Mouse (Mus musculus) heart, adult 2 months (tissue): ENCODE results near the gene Helq. TPM values are rescaled to one million over a fixed set of nuclear protein-coding genes. Genes with fewer than 3 reads are reported as not detected.

Experiments
- DNase-seq, 2 experiments: peaks; one replicate each; pipeline ENCODE4 v3.0.0; 2021
- H3K27ac ChIP-seq: fragments of 200-600 bp; 2 replicates; pipeline ENCODE4 v1.8.1; 2022
- H3K27me3 ChIP-seq: fragments of 200-500 bp; 2 replicates; pipeline ENCODE4 v1.6.1; 2012; ENCODE audit warnings: mild to moderate bottlenecking, low read length, inconsistent platforms, mixed read lengths; ENCODE audit not compliant: control insufficient read depth, insufficient read depth
- H3K36me3 ChIP-seq: fragments of 200-500 bp; 2 replicates; pipeline ENCODE4 v1.6.1; 2012; ENCODE audit warnings: low read length, inconsistent platforms; ENCODE audit not compliant: control insufficient read depth, insufficient read depth
- H3K4me1 ChIP-seq: fragments of 200-500 bp; 2 replicates; pipeline ENCODE4 v1.6.1; 2011; ENCODE audit warnings: low read length; ENCODE audit not compliant: control insufficient read depth, insufficient read depth
- H3K4me3 ChIP-seq: fragments of 200-600 bp; 2 replicates; pipeline ENCODE4 v1.8.1; 2022
- H3K79me2 ChIP-seq: fragments of 200-500 bp; replicated peaks from 2 replicates; pipeline ENCODE4 v1.6.1; 2012; ENCODE audit warnings: mild to moderate bottlenecking, inconsistent platforms, low read length, moderate library complexity, mixed read lengths; ENCODE audit not compliant: control insufficient read depth, insufficient read depth
- H3K9ac ChIP-seq: fragments of 200-500 bp; 2 replicates; pipeline ENCODE4 v1.6.1; 2012; ENCODE audit warnings: low read depth, mild to moderate bottlenecking, control low read depth, inconsistent platforms, low read length, mixed read lengths
- CTCF ChIP-seq: fragments of 200-600 bp; IDR thresholded peaks from 2 replicates; pipeline ENCODE4 v1.8.1; 2022; ENCODE audit warnings: antibody characterized with exemption, mild to moderate bottlenecking, moderate library complexity
- EP300 ChIP-seq: fragments of 200-500 bp; IDR thresholded peaks from 2 replicates; pipeline ENCODE4 v1.6.1; 2011; ENCODE audit warnings: low read depth, low read length, control low read depth; ENCODE audit not compliant: insufficient read depth
- POLR2A ChIP-seq: fragments of 200-500 bp; IDR thresholded peaks from 2 replicates; pipeline ENCODE4 v1.6.1; 2011; ENCODE audit warnings: mild to moderate bottlenecking, low read depth, low read length, control low read depth; ENCODE audit not compliant: insufficient read depth
- WGBS: fragments of 180-500 bp; shearing (Covaris S2); methylation state at CpG from one replicate; pipeline ENCODE4 v1.1.7; 2018; 5-methylcytosine and 5-hydroxymethylcytosine counted together
- intact Hi-C: fragments of 180-260 bp; cut with DNase I; formaldehyde crosslinking; loops from one replicate; pipeline ENCODE4 v1.15.1; 2025
- polyA plus RNA-seq: library from polyadenylated mRNA; depleted of rRNA; stranded (reverse); fragments of >200 nt; gene quantifications from 2 replicates; pipeline ENCODE4 v1.2.3, GENCODE M21; 2012
- total RNA-seq, 2 experiments: library from RNA; stranded (reverse); gene quantifications; 2 replicates each; pipeline ENCODE4 v1.2.3; 2021

Gene Helq
- total and polyA plus RNA-seq, 3 experiments = 2.1 to 3.0 (median 2.9) TPM

- Histone ChIP-seq H3K9ac (peak overlapping the region; percentile 94), H3K36me3 (no peaks in the 10 kb centered on the region; the same call in 1 of the 2 replicates), H3K79me2 (no peaks in the 10 kb centered on the region), H3K27ac (peak overlapping the region; percentile 84), H3K4me3 (peak overlapping the region; percentile 67), H3K4me1 (no peaks in the 10 kb centered on the region; the same call in 1 of the 2 replicates), H3K27me3 (no peaks in the 10 kb centered on the region)
- no peak for DNase-seq
- intact Hi-C loops = loop anchor here (2.0 to 5.0 kb wide), 2 partner anchors 21 to 148 kb away; partner anchors contain the start of genes Helq and Mrps18c
- peak; percentile 68 for TF ChIP-seq CTCF
- TF ChIP-seq POLR2A = no peak
- WGBS = 32% methylated on average over 16 of the region's 16 CpGs
Measured at GRCm38 (mm10) chr5:100819568-100820480, 21.4 kb upstream of the Helq start.

- 51% methylated on average over 4 of the region's 4 CpGs for WGBS
- no peaks in the 10 kb centered on the region for H3K27me3 ChIP-seq
- no peaks in the 10 kb centered on the region; the same call in 1 of the 2 replicates for H3K36me3 ChIP-seq
- H3K9ac ChIP-seq = no peak overlapping the region
- H3K4me3 ChIP-seq = no peak overlapping the region
- no peaks in the 10 kb centered on the region; the same call in 1 of the 2 replicates for H3K4me1 ChIP-seq
- H3K79me2 ChIP-seq = no peaks in the 10 kb centered on the region
- H3K27ac ChIP-seq = no peak overlapping the region
- intact Hi-C loops = loop anchor here (5.0 kb wide), 1 partner anchor 146 kb away; no protein-coding TSS in a partner anchor
- no peak for DNase-seq
- TF ChIP-seq POLR2A = no peak
Measured at GRCm38 (mm10) chr5:100818341-100818740, 19.9 kb upstream of the Helq start.

- Histone ChIP-seq H3K9ac (no peak overlapping the region), H3K4me3 (no peak overlapping the region), H3K79me2 (no peaks in the 10 kb centered on the region), H3K4me1 (no peaks in the 10 kb centered on the region), H3K27ac (no peak overlapping the region), H3K36me3 (no peaks in the 10 kb centered on the region; the same call in 1 of the 2 replicates), H3K27me3 (no peaks in the 10 kb centered on the region)
- TF ChIP-seq CTCF = 0 out of 2 replicates have a peak, but pooled peaks have one; percentile 8
- no peak for TF ChIP-seq EP300
- TF ChIP-seq POLR2A = no peak
- intact Hi-C loops = no loop called here
- 80% methylated on average over 5 of the region's 5 CpGs for WGBS
- DNase-seq = no peak
Measured at GRCm38 (mm10) chr5:100794084-100794483, 4.3 kb downstream of the Helq start.

GRCm38 (mm10) chr5:100792261-100792660 is 6.1 kb downstream of the Helq start:
- DNase-seq = no peak
- Histone ChIP-seq H3K27me3 (no peaks in the 10 kb centered on the region), H3K9ac (no peak overlapping the region), H3K4me3 (no peak overlapping the region), H3K27ac (no peak overlapping the region), H3K4me1 (no peaks in the 10 kb centered on the region), H3K36me3 (no peaks in the 10 kb centered on the region; the same call in 1 of the 2 replicates), H3K79me2 (no peaks in the 10 kb centered on the region)
- 87% methylated on average over 7 of the region's 7 CpGs for WGBS
- intact Hi-C loops = no loop called here
- TF ChIP-seq POLR2A = no peak
- TF ChIP-seq EP300 = no peak
- no peak for TF ChIP-seq CTCF

GRCm38 (mm10) chr5:100787527-100787926 is 10.9 kb downstream of the Helq start:
- H3K27me3 ChIP-seq = no peaks in the 10 kb centered on the region
- no peak overlapping the region for H3K9ac ChIP-seq
- no peak overlapping the region for H3K27ac ChIP-seq
- no peaks in the 10 kb centered on the region for H3K4me1 ChIP-seq
- DNase-seq = no peak
- H3K4me3 ChIP-seq = no peak overlapping the region
- no peaks in the 10 kb centered on the region; the same call in 1 of the 2 replicates for H3K36me3 ChIP-seq
- WGBS = 88% methylated on average over 9 of the region's 9 CpGs
- no peaks in the 10 kb centered on the region for H3K79me2 ChIP-seq
- intact Hi-C loops = no loop called here
- TF ChIP-seq EP300 (no peak), CTCF (no peak), POLR2A (no peak)

GRCm38 (mm10) chr5:100779002-100779401 is 19.4 kb downstream of the Helq start:
- no peak overlapping the region for H3K4me3 ChIP-seq
- no peak overlapping the region for H3K27ac ChIP-seq
- H3K9ac ChIP-seq = no peak overlapping the region
- no peaks in the 10 kb centered on the region for H3K79me2 ChIP-seq
- DNase-seq = no peak
- no peak for TF ChIP-seq POLR2A
- WGBS = 96% methylated on average over 13 of the region's 13 CpGs
- intact Hi-C loops = no loop called here
- H3K36me3 ChIP-seq = no peaks in the 10 kb centered on the region
- H3K27me3 ChIP-seq = no peaks in the 10 kb centered on the region
- H3K4me1 ChIP-seq = no peaks in the 10 kb centered on the region
